Mouse (Mus musculus) MEL (cell line): ENCODE results near the gene Pacs1.

ENCODE experiments used
- CTCF ChIP-seq, 3 experiments: IDR thresholded peaks in 2 of 3; conservative IDR thresholded peaks in 1 of 3; 2 replicates each; pipeline ENCODE4 v1.5.1; 2011 to 2012; ENCODE audit warnings: low read length in 3 of 3, low read depth in 2 of 3, mild to moderate bottlenecking in 2 of 3, improper control_type of control experiment in 1 of 3, inconsistent platforms in 1 of 3, mixed read lengths in 1 of 3, moderate library complexity in 1 of 3; ENCODE audit not compliant: control insufficient read depth in 1 of 3, insufficient read depth in 1 of 3, poor library complexity in 1 of 3, severe bottlenecking in 1 of 3
- ETS1 ChIP-seq: IDR thresholded peaks from 2 replicates; pipeline ENCODE4 v1.6.1; 2012; ENCODE audit warnings: low read depth, mild to moderate bottlenecking, inconsistent platforms, low read length, improper control_type of control experiment, moderate library complexity
- JUND ChIP-seq: IDR thresholded peaks from 2 replicates; pipeline ENCODE4 v1.6.1; 2011; ENCODE audit warnings: low read depth, mild to moderate bottlenecking, improper control_type of control experiment, low read length
- NELFE ChIP-seq: IDR thresholded peaks from 2 replicates; pipeline ENCODE4 v1.6.1; 2011; ENCODE audit warnings: low read depth, low read length, improper control_type of control experiment
- POLR2A ChIP-seq, 2 experiments: IDR thresholded peaks; 2 replicates each; pipeline ENCODE4 v1.6.1; 2011 to 2012; ENCODE audit warnings: low read length in 2 of 2, mild to moderate bottlenecking in 2 of 2, control low read depth in 1 of 2, improper control_type of control experiment in 1 of 2, low read depth in 1 of 2, moderate library complexity in 1 of 2; ENCODE audit not compliant: control insufficient read depth in 1 of 2, insufficient read depth in 1 of 2, poor library complexity in 1 of 2
- USF1 ChIP-seq: IDR thresholded peaks from 2 replicates; pipeline ENCODE4 v1.6.1; 2014; ENCODE audit warnings: low read depth, mild to moderate bottlenecking, inconsistent platforms, low read length, improper control_type of control experiment, moderate library complexity
- USF2 ChIP-seq, 2 experiments: IDR thresholded peaks; 2 replicates each; pipeline ENCODE4 v1.6.1; 2011 to 2012; ENCODE audit warnings: improper control_type of control experiment in 2 of 2, low read length in 2 of 2, borderline replicate concordance in 1 of 2, inconsistent platforms in 1 of 2, low read depth in 1 of 2, mild to moderate bottlenecking in 1 of 2; ENCODE audit not compliant: insufficient read depth in 1 of 2

DNA sequence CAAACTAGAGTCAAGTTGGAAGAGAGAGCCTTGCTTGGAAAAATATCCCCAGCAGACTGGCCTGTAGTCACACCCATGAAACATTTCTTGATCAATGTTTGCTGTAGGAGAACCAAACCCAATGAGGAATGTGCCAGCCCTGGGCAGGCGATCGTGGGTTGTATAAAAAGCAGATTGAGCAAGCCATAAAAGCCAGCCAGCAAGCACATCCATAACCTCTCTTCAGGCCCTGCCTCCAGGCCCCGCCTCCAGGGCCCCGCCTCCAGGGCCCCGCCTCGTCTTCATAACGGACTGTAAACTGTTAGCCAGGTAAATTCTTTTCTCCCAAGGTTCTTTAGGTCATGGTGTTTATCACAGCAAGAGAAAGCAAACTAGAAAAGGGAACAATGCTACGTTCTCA is 5.5 kb upstream of the Pacs1 start:
- TF ChIP-seq CTCF (IDR thresholded peaks at IDR 0.05 in 2 of 3, conservative IDR thresholded peaks at IDR 0.05 in 1 of 3; ENCODE audit: control insufficient read depth in 1 of 3, insufficient read depth in 1 of 3, low read depth in 2 of 3, low read length in 3 of 3, poor library complexity in 1 of 3, severe bottlenecking in 1 of 3) (no peak), NELFE (no peak), ETS1 (no peak), POLR2A (IDR thresholded peaks at IDR 0.05; ENCODE audit: control insufficient read depth in 1 of 2, insufficient read depth in 1 of 2, low read depth in 1 of 2, low read length in 2 of 2, poor library complexity in 1 of 2) (no peak), JUND (no peak), USF1 (no peak), USF2 (IDR thresholded peaks at IDR 0.05; ENCODE audit: borderline replicate concordance in 1 of 2, insufficient read depth in 1 of 2, low read depth in 1 of 2, low read length in 2 of 2) (no peak)
